Mouse (Mus musculus): ENCODE measurements at regions not wholly inside any gene's neighbourhood (a gene's known extent, or its start where the extent isn't known, plus 50 kb on each side); places are given as distances from the start of the nearest gene placed in this dataset.

GRCm38 (mm10) chr12:56160736-56161135 is 185.0 kb downstream of the Mbip start:
- TF ChIP-seq POLR2A (IDR thresholded peaks at IDR 0.05; ENCODE audit: borderline replicate concordance, extremely low read depth, insufficient read depth, insufficient read length, poor library complexity, severe bottlenecking) (no peak), CTCF (IDR thresholded peaks at IDR 0.05; ENCODE audit: borderline replicate concordance, extremely low read depth, insufficient read depth, insufficient read length) (no peak)
